Mouse (Mus musculus) testis, adult 2 months (tissue): ENCODE data around the gene Tsg101.

Experiments used
- CTCF ChIP-seq: fragments of 200-500 bp; IDR thresholded peaks from 2 replicates; pipeline ENCODE4 v1.5.1; 2012; ENCODE audit warnings: low read depth, mild to moderate bottlenecking, inconsistent platforms, low read length, moderate library complexity; ENCODE audit not compliant: control insufficient read depth, insufficient read depth, insufficient replicate concordance
- POLR2A ChIP-seq: fragments of 200-500 bp; IDR thresholded peaks from 2 replicates; pipeline ENCODE4 v1.6.1; 2012; ENCODE audit warnings: low read depth, mild to moderate bottlenecking, inconsistent platforms, low read length, moderate library complexity; ENCODE audit not compliant: control insufficient read depth

DNA sequence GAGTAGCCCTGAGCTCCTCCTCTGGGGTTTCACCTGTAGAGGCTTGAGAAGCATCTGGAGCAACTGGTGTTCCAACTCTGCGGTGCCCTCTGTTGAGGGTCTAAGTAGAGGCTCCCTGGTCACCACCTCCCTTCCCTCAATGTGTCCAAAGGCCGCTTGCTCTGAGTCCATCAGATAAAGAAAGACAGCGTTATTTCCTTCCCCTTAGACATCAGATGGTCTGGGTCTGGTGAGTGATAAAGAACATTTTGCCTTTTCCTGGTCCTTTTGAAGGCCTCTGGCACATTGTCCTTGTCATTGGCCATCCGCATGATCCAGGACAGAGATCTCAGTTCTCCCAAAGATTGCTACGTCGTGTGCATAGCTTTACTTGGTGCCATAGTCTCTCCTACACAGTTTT is 42.5 kb downstream of the Tsg101 start:
- TF ChIP-seq POLR2A (no peak), CTCF (no peak)
